Mouse (Mus musculus): ENCODE measurements around the gene Nr1d1.

GRCm38 (mm10) chr11:98762756-98763501, 12.2 kb downstream of the Nr1d1 start:
- TF ChIP-seq CTCF (IDR thresholded peaks at IDR 0.05; ENCODE audit: borderline replicate concordance, insufficient read depth, low read length), result peak; percentile 12; the same call in 1 of the 2 replicates
- peak; percentile 26; the same call in 1 of the 2 replicates for TF ChIP-seq POLR2A (IDR thresholded peaks at IDR 0.05; ENCODE audit: low read depth, low read length)

Data from embryonic fibroblast, embryonic 13.5 days (primary cell).